Mouse (Mus musculus): ENCODE results near the gene Acbd7.
A peak's percentile ranks its signal among the peaks of the same experiment; 100 is the strongest.

Gene Acbd7

DNA sequence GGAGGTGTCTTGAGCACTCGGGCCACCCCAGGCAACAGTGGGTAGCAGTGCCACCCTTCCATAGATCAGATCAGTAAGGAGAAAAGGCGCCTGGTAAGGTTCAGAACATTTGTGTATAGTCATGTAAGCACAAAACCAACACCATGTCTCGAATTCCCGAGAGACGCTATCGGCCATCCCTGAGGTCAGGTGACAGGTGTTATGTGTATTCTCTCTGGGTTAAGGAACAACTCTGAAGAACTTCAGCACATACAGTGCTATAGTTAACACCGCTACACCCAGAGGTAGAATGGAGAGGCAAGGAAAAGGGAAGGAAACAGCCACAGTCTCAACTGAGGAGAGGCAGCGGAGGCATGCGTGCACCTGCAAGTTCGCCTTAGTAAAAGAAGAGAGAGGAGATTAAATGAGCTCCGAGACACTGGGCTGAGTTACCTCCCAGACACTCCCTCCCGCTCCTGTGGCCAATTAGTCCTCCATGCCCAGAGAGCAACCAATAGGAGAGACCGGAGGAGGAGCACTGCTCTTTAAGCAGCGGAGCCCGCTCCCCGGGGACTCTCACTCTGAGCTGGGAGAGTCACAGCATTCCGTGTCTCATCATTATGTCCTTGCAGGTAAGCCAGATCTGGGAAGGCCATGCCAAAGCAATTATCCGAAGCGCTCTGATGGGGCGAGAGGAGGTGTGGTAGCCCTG lies at the start of gene Acbd7:
TSS of gene Acbd7 (plus strand) at position 558 of the 691 bp plus-strand sequence.
- DNase-seq, result peak; percentile 22

DNA sequence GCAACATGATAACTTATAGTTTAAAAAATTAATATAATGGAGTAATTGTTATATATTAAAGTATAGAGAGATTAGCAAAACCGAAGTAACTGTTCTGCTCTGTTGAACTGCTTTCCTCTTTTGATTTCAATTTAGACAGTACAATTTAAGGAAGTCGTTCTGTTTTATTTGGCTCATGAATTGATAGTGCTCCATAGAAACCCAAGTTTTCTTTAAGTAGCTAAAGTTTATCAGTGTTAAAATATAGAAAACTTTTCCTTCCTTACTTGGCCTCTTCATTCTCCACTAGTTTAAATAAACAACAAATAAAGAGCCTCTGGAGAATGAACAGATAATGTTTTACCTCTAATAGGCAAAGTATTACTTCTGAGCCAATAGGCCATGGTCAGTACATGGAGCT lies 49.7 kb upstream of the Acbd7 start:
- DNase-seq, result no peak

DNA sequence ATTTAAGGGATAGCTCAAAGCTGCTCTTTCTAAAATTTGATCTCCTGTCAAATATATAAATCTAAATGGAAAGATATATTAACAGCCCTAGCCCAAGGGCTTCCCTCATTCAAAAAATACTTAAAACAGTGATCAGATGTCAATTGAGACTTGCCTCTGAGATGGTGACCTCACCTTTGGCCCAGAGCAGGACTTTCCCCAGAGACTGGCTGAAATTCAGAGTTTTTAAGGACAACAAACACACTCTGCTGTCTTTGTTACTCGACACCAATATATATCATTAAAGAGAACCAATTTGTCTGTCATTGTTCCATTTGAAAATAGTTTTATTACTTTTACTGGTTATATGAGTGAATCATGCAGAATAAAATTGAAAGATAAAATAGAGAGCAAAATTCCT lies 46.4 kb upstream of the Acbd7 start:
- DNase-seq, result no peak

DNA sequence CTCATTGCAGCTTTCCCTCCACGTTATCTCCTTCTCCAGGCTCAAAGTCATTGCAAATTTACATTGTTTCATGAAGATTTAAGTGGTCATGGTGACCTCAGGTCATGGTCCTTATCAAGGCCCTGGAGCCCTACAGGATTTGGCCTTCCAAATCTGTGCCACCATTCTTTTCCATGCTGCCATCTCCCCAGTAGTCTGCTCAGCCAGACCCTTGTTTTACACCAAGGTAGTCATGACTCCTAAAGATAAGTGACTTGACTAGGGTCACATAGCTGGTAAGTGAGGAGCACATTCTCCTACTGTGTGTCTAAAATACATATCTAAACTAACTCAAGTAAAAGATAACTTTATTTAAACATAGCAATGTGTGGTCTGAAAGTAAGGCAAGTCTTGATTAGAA lies 43.8 kb upstream of the Acbd7 start:
- no peak for DNase-seq

- no peak for DNase-seq
These were observed 40.1 kb upstream of the Acbd7 start for GRCm38 (mm10) chr2:3295826-3296225.

GRCm38 (mm10) chr2:3305426-3306025 lies 30.4 kb upstream of the Acbd7 start:
- peak; percentile 53 for DNase-seq

DNA sequence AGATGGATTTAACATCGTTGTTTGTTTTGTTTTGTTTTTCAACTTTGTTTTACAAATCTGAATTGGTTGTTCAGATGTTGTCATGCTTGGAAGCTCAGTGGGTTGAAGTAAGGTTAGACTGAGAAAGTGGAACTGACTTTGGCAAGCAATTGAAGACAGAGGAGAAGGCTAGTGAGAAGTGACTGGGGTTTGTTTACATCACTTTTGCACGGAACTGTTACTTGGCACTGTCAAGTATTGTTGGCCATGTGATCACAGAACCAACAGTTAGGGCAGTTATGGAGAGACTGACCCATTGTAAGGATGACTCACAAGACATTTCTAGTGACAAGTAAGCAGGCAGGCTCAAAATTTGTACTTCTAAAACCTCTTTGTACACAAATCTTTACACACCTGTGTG lies 12.8 kb upstream of the Acbd7 start:
- DNase-seq, result no peak

- DNase-seq, result no peak
These were observed 11.4 kb upstream of the Acbd7 start for GRCm38 (mm10) chr2:3324381-3325130.

DNA sequence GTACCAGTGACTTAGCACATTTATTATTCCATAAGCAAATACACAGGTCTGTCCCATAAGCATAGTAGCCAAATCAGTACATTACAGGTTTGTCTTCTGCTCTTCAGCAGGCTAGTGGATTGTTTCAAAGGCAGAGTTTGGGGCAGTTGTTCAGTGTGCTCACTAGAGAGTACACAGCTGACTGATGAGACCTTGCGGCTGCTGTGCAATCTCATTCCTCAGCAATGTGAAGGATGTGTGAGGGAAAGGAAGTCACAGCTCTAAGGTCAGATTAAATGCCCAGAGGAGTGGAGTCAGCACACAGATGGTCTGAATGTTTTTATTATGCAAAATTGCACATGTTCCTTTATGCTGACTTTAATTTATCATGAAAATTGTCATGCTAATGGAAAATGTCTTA lies 9.4 kb upstream of the Acbd7 start:
- DNase-seq, result no peak

- DNase-seq, result peak; percentile 52
These were observed 8.6 kb upstream of the Acbd7 start for GRCm38 (mm10) chr2:3327351-3327750.

DNA sequence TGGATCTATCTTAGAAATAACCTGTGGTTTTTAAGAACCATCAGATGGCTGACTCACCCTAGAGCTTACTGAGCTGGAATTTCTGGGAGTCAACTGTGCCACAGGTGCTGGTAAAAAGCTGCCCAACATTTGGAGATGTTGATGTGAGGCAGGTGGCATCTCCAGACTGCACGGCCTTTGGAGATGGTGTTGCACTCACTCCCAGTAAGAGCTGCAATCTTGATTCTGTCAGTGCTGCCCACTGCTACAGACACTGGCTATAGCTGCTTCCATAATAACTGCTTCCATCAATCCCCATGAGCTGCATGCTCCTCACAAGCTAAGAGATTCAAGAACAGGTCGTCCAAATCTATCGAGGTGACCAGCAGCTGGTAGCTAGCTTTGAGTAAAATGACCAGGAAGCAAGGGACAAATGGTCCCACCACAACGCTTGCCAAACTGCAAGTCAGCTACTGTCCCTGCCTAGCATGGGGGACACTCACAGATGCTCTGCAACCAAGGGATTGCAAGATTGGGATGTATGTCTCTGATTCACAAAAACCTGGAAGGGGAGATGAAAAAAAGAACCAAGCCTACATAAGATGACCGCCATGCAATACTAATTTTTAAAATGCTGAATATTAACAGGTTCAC lies 4.8 kb upstream of the Acbd7 start:
- DNase-seq, result no peak

DNA sequence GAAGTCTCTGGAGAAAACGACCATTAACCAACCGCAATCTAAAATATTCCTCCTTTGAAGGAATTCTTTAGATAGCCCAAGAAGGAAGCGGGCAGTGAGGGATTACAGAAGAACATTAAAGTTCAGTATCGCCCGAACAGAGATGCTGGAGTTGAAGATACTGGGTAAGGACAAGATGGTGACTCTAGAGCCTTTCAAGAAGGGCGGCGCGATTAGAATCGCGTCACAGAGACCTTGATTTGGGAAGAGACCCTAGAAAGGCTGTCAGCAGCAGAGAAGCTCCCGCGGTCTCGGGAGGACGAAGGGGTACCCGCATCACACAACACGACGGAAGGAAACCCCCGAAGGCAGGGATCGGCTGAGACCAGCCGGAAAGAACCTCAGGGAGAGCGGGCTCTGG lies 3.9 kb upstream of the Acbd7 start:
- no peak for DNase-seq

- DNase-seq, result peak; percentile 96
These were observed 3.3 kb upstream of the Acbd7 start, which contains the start of gene Rpp38 for GRCm38 (mm10) chr2:3332484-3333242. Gene Rpp38 (minus strand): TSS chr2:3332643.

DNA sequence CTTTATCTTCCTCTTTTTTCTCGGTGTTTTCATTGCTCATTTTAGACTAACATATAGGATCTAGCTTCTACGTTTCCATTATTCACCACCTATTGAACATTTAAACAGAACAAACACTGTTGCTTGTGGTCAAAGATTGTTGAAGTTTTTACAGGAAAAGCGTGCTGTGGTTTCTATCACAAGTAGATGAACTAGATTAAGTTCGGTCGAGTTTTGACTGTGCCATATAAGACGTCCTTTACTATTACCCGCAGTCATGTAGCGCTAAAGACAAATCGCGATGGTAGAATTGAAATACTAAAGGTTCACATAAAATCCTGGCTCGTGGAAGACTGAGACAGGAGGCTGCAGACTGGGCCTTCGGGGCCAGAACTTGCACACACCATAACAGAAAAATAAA lies 2.2 kb upstream of the Acbd7 start:
- DNase-seq, result no peak

- no peak for DNase-seq
These were observed 12.5 kb downstream of the Acbd7 start for GRCm38 (mm10) chr2:3348422-3348821.

DNA sequence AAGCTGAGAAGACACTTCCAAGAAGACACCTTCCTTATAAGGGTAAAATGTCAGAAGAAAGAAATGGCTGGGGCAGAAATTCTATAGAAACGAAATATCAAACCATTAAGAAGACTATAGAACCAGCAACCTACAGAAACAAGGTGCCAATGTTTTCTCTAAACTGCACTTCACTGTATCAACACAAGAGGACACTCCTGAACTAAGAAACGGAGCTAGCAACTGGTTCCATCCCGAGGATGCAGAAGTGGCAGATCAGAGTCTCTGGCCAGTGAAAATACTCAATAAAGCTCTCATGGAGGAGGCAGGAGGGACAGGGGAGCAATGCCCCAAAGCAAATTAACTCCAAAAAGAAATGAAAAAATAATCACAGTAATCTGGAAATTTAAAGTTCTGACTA lies 13.0 kb downstream of the Acbd7 start:
- DNase-seq, result no peak

- DNase-seq, result no peak
These were observed 17.2 kb downstream of the Acbd7 start for GRCm38 (mm10) chr2:3353160-3353559.

GRCm38 (mm10) chr2:3355793-3356192 lies 19.8 kb downstream of the Acbd7 start:
- no peak for DNase-seq

DNA sequence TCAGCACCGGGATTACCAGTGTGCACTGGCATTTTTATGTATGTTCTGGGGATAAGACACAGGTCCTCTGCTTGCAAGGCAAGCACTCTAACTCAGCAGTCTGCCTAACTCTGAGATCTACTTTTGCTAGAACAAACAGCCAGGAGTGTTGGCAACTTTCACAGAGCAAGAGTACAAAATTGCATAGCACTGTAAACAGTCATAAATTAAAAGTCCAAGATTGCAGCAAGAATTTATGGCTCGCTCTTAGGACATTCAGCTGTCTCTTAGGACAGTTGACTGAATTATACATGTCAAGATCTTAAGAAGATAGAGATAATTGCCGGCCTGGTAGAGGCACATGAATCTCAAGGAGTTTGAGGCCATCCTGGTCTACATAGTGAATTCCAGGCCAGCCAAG lies 20.3 kb downstream of the Acbd7 start:
- no peak for DNase-seq

- no peak for DNase-seq
These were observed 21.9 kb downstream of the Acbd7 start for GRCm38 (mm10) chr2:3357887-3358286.

GRCm38 (mm10) chr2:3361067-3361466 lies 25.1 kb downstream of the Acbd7 start:
- DNase-seq, result no peak

- DNase-seq, result no peak
These were observed 29.2 kb downstream of the Acbd7 start for GRCm38 (mm10) chr2:3365127-3365526.
